Mouse (Mus musculus): ENCODE data around the gene Cpsf3.

DNA sequence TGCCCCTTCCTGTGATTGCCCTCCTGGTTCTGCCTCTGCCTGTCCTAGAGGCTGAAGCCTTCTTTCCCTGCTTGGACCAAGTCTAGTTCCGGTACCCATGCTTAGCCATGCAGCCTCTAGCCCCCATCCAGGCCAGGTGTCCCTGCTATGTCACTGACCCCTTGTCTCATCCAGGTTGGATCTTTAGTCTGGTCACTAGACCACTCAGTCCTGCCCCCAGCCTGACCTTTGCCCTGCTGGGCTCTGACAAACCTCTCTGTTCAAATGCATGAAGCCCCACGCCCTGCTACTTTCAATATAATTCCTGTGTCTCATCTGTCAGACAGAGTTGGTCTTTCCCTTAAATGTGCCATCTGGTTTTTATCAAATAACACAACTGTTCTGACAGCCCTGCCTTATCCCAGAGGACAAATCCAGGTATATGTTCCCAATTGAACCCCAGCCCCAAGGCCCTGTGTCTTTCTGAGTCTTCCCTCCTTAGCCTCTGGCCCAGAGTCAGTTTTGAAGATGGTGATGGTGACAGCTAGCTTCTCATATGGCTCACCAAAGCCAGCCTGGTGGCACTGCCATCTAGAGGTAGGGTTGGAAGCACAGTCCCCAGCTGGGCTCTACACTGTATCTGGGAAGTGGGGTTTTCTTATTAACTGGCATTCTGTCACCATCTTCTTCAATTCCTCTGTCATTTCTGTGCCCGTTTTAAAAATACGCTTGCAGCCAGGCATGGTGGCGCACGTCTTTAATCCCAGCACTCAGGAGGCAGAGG, 24.5 kb upstream of the Cpsf3 start:
- TF ChIP-seq POLR2A (IDR thresholded peaks at IDR 0.05; ENCODE audit: insufficient read length, low read depth): no peak
- no peak for TF ChIP-seq USF1 (IDR thresholded peaks at IDR 0.05; ENCODE audit: low read depth)
- TF ChIP-seq CEBPB (IDR thresholded peaks at IDR 0.05; ENCODE audit: insufficient read depth, poor library complexity, severe bottlenecking): no peak
- TF ChIP-seq TCF12 (IDR thresholded peaks at IDR 0.05; ENCODE audit: insufficient read depth, poor library complexity, severe bottlenecking): no peak
- TF ChIP-seq E2F4 (IDR thresholded peaks at IDR 0.05; ENCODE audit: insufficient read depth): no peak
- TF ChIP-seq MAX (IDR thresholded peaks at IDR 0.05; ENCODE audit: low read depth): no peak
- no peak for TF ChIP-seq TCF3 (IDR thresholded peaks at IDR 0.05; ENCODE audit: insufficient read length, low read depth)
- TF ChIP-seq MYOD1 (IDR thresholded peaks at IDR 0.05; ENCODE audit: control insufficient read depth in 1 of 3, insufficient read length in 2 of 3, low read depth in 2 of 3): no peak
- TF ChIP-seq POLR2AphosphoS2 (IDR thresholded peaks at IDR 0.05; ENCODE audit: insufficient read length, low read depth): no peak
- TF ChIP-seq MYOG (IDR thresholded peaks at IDR 0.05; ENCODE audit: control insufficient read depth in 1 of 3, insufficient read depth in 1 of 3, insufficient read length in 2 of 3, low read depth in 2 of 3): no peak
- no peak for TF ChIP-seq REST (IDR thresholded peaks at IDR 0.05; ENCODE audit: insufficient read depth, insufficient read length)

Measured in myocyte (in vitro differentiated cells).